Mouse (Mus musculus) forebrain, embryonic 11.5 days (tissue): ENCODE data around the gene Ncapd3. TPM values are rescaled to one million over a fixed set of nuclear protein-coding genes. Genes with fewer than 3 reads are reported as not detected.

Experiments used
- ATAC-seq: fragments of 200-750 bp; cut with Nextera tagmentation; replicated peaks from 2 replicates; pipeline ENCODE4 v1.8.0; 2017; ENCODE audit warnings: moderate TSS enrichment; ENCODE audit not compliant: low FRiP score
- DNase-seq: peaks from one replicate; pipeline ENCODE4 v3.0.0-alpha.2; 2017; ENCODE audit warnings: low spot score
- H3K27ac ChIP-seq: fragments of 300-500 bp; sonication (generic); 2 replicates; pipeline ENCODE4 v1.5.1; 2014; ENCODE audit warnings: low read depth, low read length
- H3K27me3 ChIP-seq: fragments of 300-500 bp; sonication (generic); 2 replicates; pipeline ENCODE4 v1.6.1; 2014; ENCODE audit warnings: mild to moderate bottlenecking, low read length, mixed read lengths; ENCODE audit not compliant: control insufficient read depth, insufficient read depth
- H3K36me3 ChIP-seq: fragments of 300-500 bp; sonication (generic); 2 replicates; pipeline ENCODE4 v1.6.1; 2014; ENCODE audit warnings: mild to moderate bottlenecking, low read length, moderate library complexity, mixed read lengths; ENCODE audit not compliant: control insufficient read depth, insufficient read depth
- H3K4me1 ChIP-seq: fragments of 300-500 bp; sonication (generic); replicated peaks from 2 replicates; pipeline ENCODE4 v1.6.1; 2014; ENCODE audit warnings: low read length, mixed read lengths; ENCODE audit not compliant: control insufficient read depth, insufficient read depth
- H3K4me2 ChIP-seq: fragments of 300-500 bp; sonication (generic); 2 replicates; pipeline ENCODE4 v1.6.1; 2014; ENCODE audit warnings: low read depth, mild to moderate bottlenecking, low read length, moderate library complexity, mixed read lengths; ENCODE audit not compliant: severe bottlenecking
- H3K4me3 ChIP-seq: fragments of 300-500 bp; sonication (generic); 2 replicates; pipeline ENCODE4 v1.5.1; 2014; ENCODE audit warnings: low read depth, low read length
- H3K9ac ChIP-seq: fragments of 300-500 bp; sonication (generic); 2 replicates; pipeline ENCODE4 v1.6.1; 2014; ENCODE audit warnings: low read length
- H3K9me3 ChIP-seq: fragments of 300-500 bp; sonication (generic); 2 replicates; pipeline ENCODE4 v1.6.1; 2016; ENCODE audit warnings: low read length, mixed read lengths; ENCODE audit not compliant: control insufficient read depth
- WGBS: fragments of 180-500 bp; shearing (Covaris S2); extraction: QIAGEN DNeasy Blood & Tissue Kit; methylation state at CpG from one replicate; pipeline ENCODE4 v1.1.7; 2014; 5-methylcytosine and 5-hydroxymethylcytosine counted together
- polyA plus RNA-seq: library from polyadenylated mRNA; unstranded; fragments of >200 nt; fragmentation: Nextera tagmentation; extraction: Ambion mirVana; gene quantifications from 2 replicates; pipeline ENCODE4 v1.2.1, GENCODE M21; 2014

Gene Ncapd3
- polyA plus RNA-seq, 1 experiment from 2014 or later, result 48.7 TPM

DNA sequence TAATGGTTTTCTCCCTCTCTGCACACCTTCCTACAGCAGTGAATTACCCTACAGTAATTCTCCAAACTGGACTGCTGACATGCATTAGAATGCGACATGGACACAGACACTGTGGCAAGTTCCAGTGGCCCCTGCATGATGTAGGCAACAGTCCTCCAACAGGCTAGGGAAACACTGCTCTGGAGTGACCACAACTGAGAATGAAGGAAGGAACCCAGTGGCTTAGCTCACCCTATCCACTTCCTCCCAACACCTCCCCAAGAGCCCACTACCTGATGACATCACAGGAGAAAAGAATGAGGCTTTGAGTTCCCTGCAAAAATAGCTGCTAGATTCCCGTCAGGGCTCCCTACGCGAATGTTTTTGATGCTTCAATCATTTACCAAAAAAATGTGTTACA, 69.5 kb downstream of the Ncapd3 start:
- DNase-seq (no peak), ATAC-seq (no peak)
- H3K4me1 ChIP-seq, result no peaks in the 10 kb centered on the region; the same call in 1 of the 2 replicates
- H3K9ac ChIP-seq, result no peak overlapping the region
- H3K4me3 ChIP-seq, result no peak overlapping the region
- H3K27me3 ChIP-seq, result no peaks in the 10 kb centered on the region
- no peak overlapping the region for H3K4me2 ChIP-seq
- WGBS, result 94% methylated on average over 4 of the region's 4 CpGs
- no peaks in the 10 kb centered on the region for H3K9me3 ChIP-seq
- no peak overlapping the region for H3K27ac ChIP-seq
- H3K36me3 ChIP-seq, result peaks cover 31% of the 10 kb centered on the region

DNA sequence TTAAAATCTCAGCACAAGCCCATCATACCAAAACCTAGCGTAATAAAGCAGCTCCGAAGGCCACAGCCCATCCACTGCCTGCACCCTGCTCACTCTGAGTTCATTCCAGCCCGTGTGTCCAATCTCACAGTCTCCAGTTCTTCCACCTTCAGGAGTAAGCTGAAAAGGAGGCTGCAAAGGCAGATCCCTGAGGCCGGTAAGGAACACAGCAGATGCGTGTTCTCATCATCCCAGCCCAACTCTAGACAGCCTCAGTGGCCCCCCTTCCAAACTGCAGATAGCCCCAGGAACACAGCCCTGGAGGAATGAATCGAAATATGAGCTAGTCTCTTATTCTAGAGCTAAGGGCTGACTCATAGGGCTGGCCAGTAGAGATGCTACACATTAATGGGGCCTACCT, 71.5 kb downstream of the Ncapd3 start:
- no peak overlapping the region for H3K27ac ChIP-seq
- no peak overlapping the region for H3K9ac ChIP-seq
- H3K9me3 ChIP-seq, result no peaks in the 10 kb centered on the region
- no peaks in the 10 kb centered on the region; the same call in 1 of the 2 replicates for H3K4me1 ChIP-seq
- no peak overlapping the region for H3K4me3 ChIP-seq
- H3K36me3 ChIP-seq, result peaks cover 26% of the 10 kb centered on the region
- no peak overlapping the region for H3K4me2 ChIP-seq
- WGBS, result 94% methylated on average over 6 of the region's 6 CpGs
- ATAC-seq (no peak), DNase-seq (no peak)
- no peaks in the 10 kb centered on the region for H3K27me3 ChIP-seq

DNA sequence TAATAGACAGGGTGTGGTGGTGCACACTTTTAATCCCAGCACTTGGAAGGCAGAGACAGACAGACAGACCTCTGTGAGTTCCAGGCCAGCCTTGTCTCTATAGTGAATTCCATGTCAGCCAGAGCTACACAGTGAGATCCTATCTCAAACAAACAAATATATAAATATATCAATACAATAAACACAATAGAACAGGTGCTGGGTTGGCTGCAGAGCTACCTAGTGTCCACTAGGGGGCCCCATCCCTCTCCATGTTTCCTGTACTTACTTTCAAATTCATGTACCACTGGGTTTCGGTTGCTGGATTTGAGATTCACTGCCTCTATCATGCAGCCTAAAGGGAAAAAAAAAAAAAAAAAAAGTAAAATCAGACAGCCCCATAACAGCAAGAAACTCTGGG, 76.1 kb downstream of the Ncapd3 start:
- no peak overlapping the region for H3K4me3 ChIP-seq
- no peaks in the 10 kb centered on the region for H3K9me3 ChIP-seq
- H3K4me2 ChIP-seq, result no peak overlapping the region
- no peaks in the 10 kb centered on the region for H3K4me1 ChIP-seq
- peaks cover 15% of the 10 kb centered on the region for H3K36me3 ChIP-seq
- 64% methylated on average over 1 of the region's 1 CpGs for WGBS
- H3K9ac ChIP-seq, result no peak overlapping the region
- no peak overlapping the region for H3K27ac ChIP-seq
- no peaks in the 10 kb centered on the region for H3K27me3 ChIP-seq
- peak; percentile 70 for DNase-seq
- no peak; the same call in 1 of the 2 replicates for ATAC-seq

DNA sequence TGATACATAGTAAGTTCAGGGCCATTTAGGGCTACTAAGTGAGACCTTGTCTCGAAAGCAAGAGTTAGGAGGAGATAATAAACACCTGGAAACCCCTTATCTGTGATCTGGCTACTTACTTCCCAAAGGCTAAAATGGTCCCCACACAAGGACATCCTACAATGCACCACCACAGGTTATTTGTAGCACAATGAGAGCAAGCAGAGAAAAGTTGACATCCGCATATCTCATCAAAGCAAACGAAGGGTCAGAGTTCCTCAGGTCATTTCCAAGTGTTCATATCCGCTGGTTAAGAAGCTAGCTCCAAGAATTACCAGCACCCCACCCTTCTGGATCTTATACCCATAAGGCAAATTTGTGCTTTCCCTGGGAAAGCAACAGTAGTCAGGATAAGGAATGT, 78.5 kb downstream of the Ncapd3 start:
- no peak overlapping the region for H3K27ac ChIP-seq
- peaks cover 7% of the 10 kb centered on the region; the same call in 1 of the 2 replicates for H3K36me3 ChIP-seq
- ATAC-seq (no peak), DNase-seq (no peak)
- H3K9me3 ChIP-seq, result no peaks in the 10 kb centered on the region
- H3K4me2 ChIP-seq, result no peak overlapping the region
- no peaks in the 10 kb centered on the region for H3K27me3 ChIP-seq
- 93% methylated on average over 4 of the region's 4 CpGs for WGBS
- no peaks in the 10 kb centered on the region for H3K4me1 ChIP-seq
- H3K9ac ChIP-seq, result no peak overlapping the region
- H3K4me3 ChIP-seq, result no peak overlapping the region

DNA sequence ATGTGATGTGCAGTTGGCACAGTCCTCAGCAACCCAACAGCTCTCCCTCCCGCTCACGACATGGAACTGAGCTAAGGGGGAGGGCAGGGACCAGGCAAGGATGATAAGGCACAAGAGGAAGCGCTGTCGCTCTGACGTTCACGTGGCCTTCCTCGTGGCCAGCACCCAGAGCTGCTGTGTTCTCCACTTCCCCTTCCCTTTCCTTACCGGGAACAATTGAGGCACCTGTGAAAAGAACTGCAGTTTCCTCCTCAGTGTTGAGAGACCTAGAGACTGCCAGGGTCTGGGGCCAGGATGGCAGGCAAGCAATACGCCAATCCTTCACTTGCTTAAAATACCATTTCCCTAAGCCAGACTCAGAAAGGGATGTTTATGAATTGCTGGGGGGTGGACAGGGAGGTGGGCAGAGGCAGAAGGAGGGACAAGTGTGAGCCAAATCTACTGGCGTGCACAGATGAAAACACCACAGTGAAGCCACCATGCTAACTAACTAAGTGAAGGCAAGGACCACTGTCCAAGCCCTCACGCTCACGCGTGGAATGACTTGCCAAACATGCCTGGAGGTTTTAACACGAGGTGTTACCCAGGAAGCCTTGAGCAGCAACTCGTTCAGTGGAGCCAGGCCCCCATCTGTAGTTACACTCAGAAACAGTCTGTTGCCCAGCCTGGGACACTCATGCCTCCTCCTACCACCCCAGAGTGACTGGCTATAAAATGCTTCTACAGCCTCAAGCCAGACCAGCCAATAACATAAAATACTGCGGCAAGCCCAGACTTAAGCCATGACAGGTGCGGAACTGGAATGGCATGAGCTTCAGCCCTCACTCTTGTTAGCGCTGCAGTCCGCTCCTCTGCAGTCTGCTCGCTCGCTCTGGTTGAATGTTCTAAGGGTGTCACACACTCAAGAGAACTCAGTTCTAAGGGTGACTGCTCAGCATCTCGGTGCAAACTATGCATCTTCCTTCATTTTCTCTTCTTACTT, 79.8 kb downstream of the Ncapd3 start:
- Histone ChIP-seq H3K27ac (no peak overlapping the region), H3K4me3 (no peak overlapping the region), H3K4me2 (no peak overlapping the region), H3K9ac (no peak overlapping the region), H3K9me3 (no peaks in the 10 kb centered on the region), H3K36me3 (no peaks in the 10 kb centered on the region; the same call in 1 of the 2 replicates), H3K27me3 (no peaks in the 10 kb centered on the region), H3K4me1 (no peaks in the 10 kb centered on the region)
- ATAC-seq (no peak), DNase-seq (no peak)
- WGBS, result 84% methylated on average over 22 of the region's 22 CpGs

DNA sequence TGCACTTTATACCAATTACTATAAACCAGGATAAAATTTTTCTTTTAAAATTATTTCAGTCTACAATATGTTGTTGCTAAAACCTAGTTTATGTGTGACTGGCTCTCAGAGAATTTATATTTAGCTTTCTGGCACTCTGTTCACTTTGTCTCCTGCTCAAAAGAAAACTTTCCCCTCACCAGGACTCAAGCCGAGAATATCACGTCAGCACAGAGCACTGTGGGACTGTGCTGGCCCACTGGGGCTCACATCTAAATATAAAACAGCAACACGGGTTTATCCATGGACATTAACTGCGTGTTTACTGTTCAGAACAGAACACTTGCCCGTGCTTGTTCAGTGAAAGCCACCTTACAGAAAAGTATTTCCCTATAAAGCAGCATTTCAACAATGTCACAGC, 80.7 kb downstream of the Ncapd3 start:
- Histone ChIP-seq H3K4me3 (no peak overlapping the region), H3K36me3 (no peaks in the 10 kb centered on the region), H3K9ac (no peak overlapping the region), H3K4me1 (no peaks in the 10 kb centered on the region), H3K9me3 (no peaks in the 10 kb centered on the region), H3K4me2 (no peak overlapping the region), H3K27ac (no peak overlapping the region), H3K27me3 (no peaks in the 10 kb centered on the region)
- no peak for ATAC-seq
- no peak for DNase-seq
- WGBS, result 82% methylated on average over 5 of the region's 5 CpGs

DNA sequence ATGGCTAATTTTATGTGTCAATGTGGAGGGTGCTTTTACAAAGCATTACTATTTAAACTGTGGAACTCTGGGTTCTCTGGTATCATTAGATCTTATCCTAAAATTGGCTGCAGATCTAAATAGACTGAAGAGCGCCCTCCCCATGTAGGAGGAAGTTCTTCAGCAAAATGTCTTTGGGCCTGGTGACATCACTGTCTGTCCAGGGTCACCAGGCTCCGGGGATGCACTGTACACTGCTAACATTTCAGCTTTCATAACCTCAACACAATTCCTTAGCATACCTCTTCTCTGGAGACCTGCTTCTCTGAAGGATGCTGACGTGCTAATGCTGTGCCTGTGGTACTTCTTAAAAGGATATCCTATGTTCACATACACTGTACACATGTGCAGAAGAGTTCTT, 81.8 kb downstream of the Ncapd3 start:
- Histone ChIP-seq H3K36me3 (no peaks in the 10 kb centered on the region), H3K27me3 (no peaks in the 10 kb centered on the region), H3K9ac (no peak overlapping the region), H3K4me3 (no peak overlapping the region), H3K27ac (no peak overlapping the region), H3K9me3 (no peaks in the 10 kb centered on the region), H3K4me2 (no peak overlapping the region), H3K4me1 (no peaks in the 10 kb centered on the region)
- no peak for DNase-seq
- WGBS, result 92% methylated on average over 3 of the region's 3 CpGs
- no peak for ATAC-seq

DNA sequence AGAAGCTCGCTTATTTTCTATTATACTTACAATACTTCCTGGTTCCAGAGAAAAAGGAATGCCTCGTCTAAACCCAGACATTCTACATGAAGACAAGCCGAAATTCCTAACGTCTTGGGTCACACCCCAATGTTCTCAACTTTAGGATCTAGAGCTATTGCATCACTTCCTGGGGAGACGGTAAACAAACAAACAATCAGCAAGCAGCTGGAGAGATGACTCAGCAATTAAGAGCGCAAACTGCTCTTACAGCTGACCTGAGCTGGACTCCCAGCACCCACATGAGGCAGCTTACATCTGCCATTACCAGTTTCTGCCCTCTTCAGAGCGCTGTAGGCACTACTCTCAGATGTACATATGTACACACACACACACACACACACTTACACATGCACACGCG, 91.3 kb downstream of the Ncapd3 start:
- Histone ChIP-seq H3K36me3 (no peaks in the 10 kb centered on the region), H3K4me1 (peaks cover 9% of the 10 kb centered on the region; the same call in 1 of the 2 replicates), H3K27me3 (no peaks in the 10 kb centered on the region), H3K9me3 (no peaks in the 10 kb centered on the region), H3K27ac (no peak overlapping the region), H3K9ac (no peak overlapping the region), H3K4me3 (no peak overlapping the region), H3K4me2 (no peak overlapping the region)
- DNase-seq, result no peak
- no peak for ATAC-seq
- 90% methylated on average over 9 of the region's 9 CpGs for WGBS

DNA sequence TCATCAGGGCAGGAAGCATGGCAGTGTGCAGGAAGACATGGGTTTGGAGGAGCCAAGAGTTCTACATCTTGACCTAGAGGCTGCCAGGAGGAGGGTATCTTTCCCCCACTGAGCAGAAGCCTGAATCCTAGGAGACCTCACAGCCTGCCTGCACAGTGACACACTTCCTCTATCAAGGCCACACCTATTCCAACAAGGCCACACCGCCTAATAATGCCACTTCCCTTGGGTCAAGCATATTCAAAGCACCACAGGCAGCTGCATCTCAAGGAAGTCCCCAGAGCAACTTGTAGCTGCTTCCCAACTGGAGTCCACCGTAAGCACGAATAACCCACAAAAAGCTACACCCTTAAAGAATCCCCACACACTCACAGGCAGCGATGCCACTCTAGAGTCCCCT, 92.1 kb downstream of the Ncapd3 start:
- no peak for ATAC-seq
- H3K4me1 ChIP-seq, result peaks cover 9% of the 10 kb centered on the region; the same call in 1 of the 2 replicates
- 95% methylated on average over 4 of the region's 4 CpGs for WGBS

More for the DNA sequence above, 92.1 kb downstream of the Ncapd3 start:
- Histone ChIP-seq H3K9ac (no peak overlapping the region), H3K36me3 (no peaks in the 10 kb centered on the region), H3K9me3 (no peaks in the 10 kb centered on the region), H3K27ac (no peak overlapping the region), H3K27me3 (no peaks in the 10 kb centered on the region), H3K4me2 (no peak overlapping the region), H3K4me3 (no peak overlapping the region)
- DNase-seq, result no peak
